Mouse (Mus musculus) heart, adult 9 months (tissue): ENCODE data around the gene Idh1.
"Not testable (repeated sequence)": the region's sequence is repeated elsewhere in the genome, so short reads cannot be mapped to it uniquely, and the experiment has no call there.

ENCODE experiments used
- DNase-seq, 2 experiments: peaks; one replicate each; pipeline ENCODE4 v3.0.0; 2022; ENCODE audit warnings: low spot score in 2 of 2

Idh1 gene

GRCm38 (mm10) chr1:65186287-65187073 is at the start of gene Idh1, which contains the start of gene Pikfyve:
Gene Idh1 (minus strand): TSS chr1:65186500.
Gene Pikfyve (plus strand): TSS chr1:65186683.
- peak; percentile 95 to 97 for DNase-seq

- no peak for DNase-seq
These were observed 44.3 kb upstream of the Idh1 start for GRCm38 (mm10) chr1:65230566-65230965.

GRCm38 (mm10) chr1:65229768-65230167 is 43.5 kb upstream of the Idh1 start:
- DNase-seq: not testable (repeated sequence)

- DNase-seq: no peak
These were observed 41.4 kb upstream of the Idh1 start for GRCm38 (mm10) chr1:65227681-65228080.

GRCm38 (mm10) chr1:65223654-65224053 is 37.4 kb upstream of the Idh1 start:
- no peak for DNase-seq

- DNase-seq: no peak
These were observed 31.7 kb upstream of the Idh1 start for GRCm38 (mm10) chr1:65217972-65218371.

GRCm38 (mm10) chr1:65217567-65217966 is 31.3 kb upstream of the Idh1 start:
- no peak for DNase-seq

GRCm38 (mm10) chr1:65213214-65213613 is 26.9 kb upstream of the Idh1 start:
- DNase-seq: no peak

- DNase-seq: no peak
These were observed 18.0 kb upstream of the Idh1 start for GRCm38 (mm10) chr1:65204299-65204698.

GRCm38 (mm10) chr1:65198861-65199260 is 12.6 kb upstream of the Idh1 start:
- DNase-seq: no peak

GRCm38 (mm10) chr1:65198425-65198824 is 12.1 kb upstream of the Idh1 start:
- DNase-seq: no peak

- no peak for DNase-seq
These were observed 6.9 kb upstream of the Idh1 start for GRCm38 (mm10) chr1:65193226-65193625.

GRCm38 (mm10) chr1:65190172-65190571 is 3.9 kb upstream of the Idh1 start:
- no peak for DNase-seq

GRCm38 (mm10) chr1:65187074-65187430 is 752 bp upstream of the Idh1 start:
- no peak for DNase-seq

- DNase-seq: no peak
These were observed 635 bp downstream of the Idh1 start for GRCm38 (mm10) chr1:65185524-65186205.

- DNase-seq: no peak
These were observed 1.3 kb downstream of the Idh1 start for GRCm38 (mm10) chr1:65185011-65185410.

GRCm38 (mm10) chr1:65183994-65184393 is 2.3 kb downstream of the Idh1 start:
- no peak for DNase-seq

- DNase-seq: no peak
These were observed 4.8 kb downstream of the Idh1 start for GRCm38 (mm10) chr1:65181459-65181858.

GRCm38 (mm10) chr1:65179634-65180249 is 6.6 kb downstream of the Idh1 start:
- peak; percentile 44 to 79 for DNase-seq

GRCm38 (mm10) chr1:65178902-65179432 is 7.3 kb downstream of the Idh1 start:
- peak; percentile 97 to 98 for DNase-seq

- peak; percentile 97 for DNase-seq
These were observed 8.0 kb downstream of the Idh1 start for GRCm38 (mm10) chr1:65178126-65178901.

- DNase-seq: peak in 1 of 2 experiments; percentile 24
These were observed 8.8 kb downstream of the Idh1 start for GRCm38 (mm10) chr1:65177452-65177851.
